Mouse (Mus musculus) brain, embryonic 14.5 days (tissue): ENCODE measurements around the gene Zfp870.

Source experiments
- CTCF ChIP-seq: fragments of 200-500 bp; IDR thresholded peaks from 2 replicates; pipeline ENCODE4 v1.5.1; 2012; ENCODE audit warnings: inconsistent platforms, mild to moderate bottlenecking, moderate library complexity, borderline replicate concordance; ENCODE audit not compliant: insufficient read depth, insufficient read length; ENCODE audit errors: extremely low read depth
- POLR2A ChIP-seq: fragments of 200-500 bp; IDR thresholded peaks from 2 replicates; pipeline ENCODE4 v1.6.1; 2012; ENCODE audit warnings: mild to moderate bottlenecking, inconsistent platforms, borderline replicate concordance; ENCODE audit not compliant: poor library complexity, insufficient read depth, insufficient read length, severe bottlenecking; ENCODE audit errors: extremely low read depth

GRCm38 (mm10) chr17:32891239-32892180 is at the start of gene Zfp870:
- peak; percentile 50; the same call in 1 of the 2 replicates for TF ChIP-seq CTCF
- 0 out of 2 replicates have a peak, but pooled peaks have one; percentile 14 for TF ChIP-seq POLR2A
